Mouse (Mus musculus) brown adipose tissue, adult 24 weeks (tissue): ENCODE measurements around the gene Casq1. TPM values are rescaled to one million over a fixed set of nuclear protein-coding genes. Genes with fewer than 3 reads are reported as not detected.
"Not testable (repeated sequence)": the region's sequence is repeated elsewhere in the genome, so short reads cannot be mapped to it uniquely, and the experiment has no call there.

ENCODE experiments used
- H3K27ac ChIP-seq: fragments of 200-500 bp; replicated peaks from 2 replicates; pipeline ENCODE4 v1.5.1; 2012; ENCODE audit warnings: low read depth, mild to moderate bottlenecking, low read length
- H3K4me1 ChIP-seq: fragments of 200-500 bp; 2 replicates; pipeline ENCODE4 v1.6.1; 2012; ENCODE audit warnings: low read length, mixed read lengths; ENCODE audit not compliant: control insufficient read depth, insufficient read depth, insufficient read length
- H3K4me3 ChIP-seq: fragments of 200-500 bp; 2 replicates; pipeline ENCODE4 v1.5.1; 2012; ENCODE audit warnings: low read depth, mild to moderate bottlenecking, low read length, moderate library complexity; ENCODE audit not compliant: insufficient read depth
- polyA plus RNA-seq: library from polyadenylated mRNA; stranded (reverse); fragments of >200 nt; gene quantifications from 2 replicates; pipeline ENCODE4 v1.2.4, GENCODE M21; 2012; ENCODE audit not compliant: missing spikeins, insufficient read depth, insufficient read length

The Casq1 gene
- 29.6 and 47.6 TPM in 2 replicates for polyA plus RNA-seq

DNA sequence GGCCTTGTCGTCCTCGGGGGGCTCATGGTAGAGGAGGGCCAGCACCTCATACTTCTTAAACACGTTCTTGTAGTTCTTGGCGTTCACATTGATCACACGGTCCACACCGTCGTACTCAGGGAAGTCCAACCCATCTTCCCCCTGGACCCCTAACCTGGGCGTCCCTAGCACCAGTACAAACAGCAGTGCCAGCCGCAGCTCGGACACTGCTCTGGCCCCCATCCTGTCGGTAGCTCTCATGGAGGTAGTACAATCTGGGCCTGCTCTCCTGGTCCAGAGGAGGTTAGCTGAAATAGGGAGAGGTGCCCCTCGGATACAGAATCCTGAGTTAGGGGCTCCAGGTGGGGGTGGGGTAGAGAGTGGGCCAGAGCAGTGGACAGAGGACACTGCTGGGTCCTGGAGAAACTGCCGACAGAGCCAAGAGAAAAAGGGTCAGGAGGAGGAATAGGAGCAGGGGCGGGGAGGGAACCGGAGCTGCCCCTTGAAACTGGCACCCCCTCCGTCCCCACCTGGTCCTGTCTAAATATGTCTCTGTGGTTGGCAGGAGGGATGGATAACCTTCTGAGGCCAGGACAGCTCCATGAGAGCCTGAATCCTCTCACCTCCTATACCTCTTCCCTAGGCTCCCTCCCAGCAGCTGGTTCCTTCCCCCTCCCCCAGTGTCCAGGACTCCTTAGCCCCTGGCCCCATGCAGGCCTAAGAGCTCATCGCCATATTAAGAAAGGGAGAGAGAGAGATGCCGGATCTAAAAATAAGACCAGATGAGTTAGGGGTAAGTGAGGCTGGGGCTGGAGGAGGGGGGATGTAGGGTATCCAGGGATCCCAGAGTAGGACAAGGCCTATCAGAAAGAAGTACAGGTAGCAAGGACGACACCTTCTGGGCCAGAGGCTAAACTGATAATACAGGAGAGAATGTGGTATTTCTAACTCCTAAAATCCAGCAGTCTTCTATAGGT is at the start of gene Casq1:
Gene Casq1 (minus strand): TSS at position 418 of the 956 bp plus-strand sequence.
- H3K27ac ChIP-seq: peak within 1 kb of the TSS; percentile 92
- H3K4me3 ChIP-seq: peak within 1 kb of the TSS; percentile 29
- H3K4me1 ChIP-seq: 0 out of 2 replicates have a peak, but pooled peaks cover 5% of the 10 kb centered on the region

DNA sequence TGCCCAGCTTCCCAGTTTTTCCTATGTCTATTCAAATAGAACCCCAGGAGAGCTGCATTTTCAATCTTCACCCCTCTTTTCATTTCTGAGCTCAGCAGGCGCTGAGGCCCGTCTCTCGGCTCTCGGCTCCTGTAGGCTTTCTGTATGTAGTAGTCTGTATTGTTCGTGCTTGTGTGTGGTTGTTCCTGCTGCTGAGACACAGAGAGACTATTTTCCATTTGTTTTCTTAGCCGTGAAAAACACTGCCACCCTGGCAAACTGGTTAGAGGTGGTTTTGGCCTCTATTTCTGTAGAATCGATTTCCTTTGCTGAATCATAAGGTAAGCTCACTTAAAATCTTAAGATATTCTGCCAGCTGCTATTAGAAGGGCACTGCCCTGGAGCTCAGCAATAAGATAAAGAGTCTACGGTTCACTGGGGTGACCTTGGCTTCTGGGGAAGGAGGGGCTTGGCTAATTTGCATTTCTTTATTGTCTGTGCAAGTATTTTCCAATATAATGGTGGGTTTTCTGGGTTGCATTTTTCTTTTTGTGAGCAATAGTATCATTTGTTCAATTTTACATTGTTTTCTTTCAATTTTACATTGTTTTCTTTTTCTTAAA is 41.9 kb upstream of the Casq1 start, which contains the start of gene Igsf8:
Gene Igsf8 (plus strand): TSS at position 165 of the 602 bp plus-strand sequence.
- H3K27ac ChIP-seq: no peak within 1 kb of the TSS
- no peaks in the 10 kb centered on the region for H3K4me1 ChIP-seq
- H3K4me3 ChIP-seq: no peak within 1 kb of the TSS

DNA sequence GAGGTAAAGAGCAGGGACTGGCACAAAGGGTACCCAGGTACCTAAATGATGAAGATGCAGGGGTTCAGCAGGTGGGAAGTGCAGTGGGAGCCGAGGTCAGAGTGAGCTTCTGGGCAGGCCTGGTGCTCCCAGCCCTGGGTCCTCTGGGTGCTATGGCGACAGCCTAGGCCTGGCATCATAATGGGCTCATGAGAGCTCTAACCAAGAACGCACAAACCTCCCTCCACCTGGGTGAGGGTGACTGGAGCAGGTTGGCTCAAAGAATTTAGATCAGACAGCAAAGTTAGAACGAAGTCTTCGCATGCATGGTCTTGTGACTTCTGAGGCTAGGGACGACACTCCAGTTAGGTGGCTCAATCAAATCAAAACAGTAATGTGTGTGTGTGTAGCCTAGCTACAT is 38.6 kb upstream of the Casq1 start, which contains the start of gene Atp1a4:
Gene Atp1a4 (minus strand): TSS at position 101 of the 400 bp plus-strand sequence.
- Histone ChIP-seq H3K4me1 (no peaks in the 10 kb centered on the region), H3K27ac (no peak within 1 kb of the TSS), H3K4me3 (no peak within 1 kb of the TSS)

GRCm38 (mm10) chr1:172247679-172248078 is 28.0 kb upstream of the Casq1 start:
- H3K4me3 ChIP-seq: no peak overlapping the region
- no peaks in the 10 kb centered on the region for H3K4me1 ChIP-seq
- H3K27ac ChIP-seq: no peak overlapping the region

DNA sequence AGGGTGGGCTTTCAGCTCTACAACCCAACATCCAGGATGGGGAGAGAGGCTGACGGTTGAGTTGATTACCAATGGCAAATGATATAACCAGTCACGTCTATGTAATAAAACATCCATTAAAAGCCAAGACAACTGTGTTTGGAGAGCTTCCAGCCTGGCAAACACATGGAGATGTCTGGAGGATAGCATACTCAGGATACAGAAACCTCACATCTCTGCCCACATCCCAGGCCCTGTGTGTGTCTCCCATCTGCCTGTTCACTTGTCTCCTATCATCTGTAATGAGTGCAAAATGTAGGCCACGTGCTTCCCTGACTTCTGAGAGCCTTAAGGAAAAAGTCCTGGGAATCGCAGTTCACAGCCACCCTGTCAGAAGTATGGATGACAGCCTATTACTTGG is 27.5 kb upstream of the Casq1 start:
- no peaks in the 10 kb centered on the region for H3K4me1 ChIP-seq
- no peak overlapping the region for H3K4me3 ChIP-seq
- H3K27ac ChIP-seq: no peak overlapping the region

DNA sequence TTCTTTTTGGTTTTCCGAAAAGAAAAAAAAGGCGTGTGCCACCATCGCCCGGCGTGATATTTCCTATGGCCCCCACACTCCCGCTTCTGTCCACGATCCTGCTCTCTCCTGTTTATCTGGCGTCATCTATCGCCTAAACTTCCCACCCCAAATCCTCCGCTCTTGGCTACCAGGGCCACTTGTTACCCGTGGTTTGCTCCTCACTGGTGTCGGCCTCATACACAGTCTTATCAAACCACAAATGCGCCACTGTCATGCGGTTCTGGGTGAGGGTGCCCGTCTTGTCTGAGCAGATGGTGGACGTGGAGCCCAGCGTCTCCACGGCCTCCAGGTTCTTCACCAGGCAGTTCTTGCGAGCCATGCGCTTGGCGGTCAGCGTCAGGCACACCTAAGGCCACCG is 25.0 kb upstream of the Casq1 start:
- H3K27ac ChIP-seq, H3K4me1 ChIP-seq, H3K4me3 ChIP-seq: not testable (repeated sequence)

DNA sequence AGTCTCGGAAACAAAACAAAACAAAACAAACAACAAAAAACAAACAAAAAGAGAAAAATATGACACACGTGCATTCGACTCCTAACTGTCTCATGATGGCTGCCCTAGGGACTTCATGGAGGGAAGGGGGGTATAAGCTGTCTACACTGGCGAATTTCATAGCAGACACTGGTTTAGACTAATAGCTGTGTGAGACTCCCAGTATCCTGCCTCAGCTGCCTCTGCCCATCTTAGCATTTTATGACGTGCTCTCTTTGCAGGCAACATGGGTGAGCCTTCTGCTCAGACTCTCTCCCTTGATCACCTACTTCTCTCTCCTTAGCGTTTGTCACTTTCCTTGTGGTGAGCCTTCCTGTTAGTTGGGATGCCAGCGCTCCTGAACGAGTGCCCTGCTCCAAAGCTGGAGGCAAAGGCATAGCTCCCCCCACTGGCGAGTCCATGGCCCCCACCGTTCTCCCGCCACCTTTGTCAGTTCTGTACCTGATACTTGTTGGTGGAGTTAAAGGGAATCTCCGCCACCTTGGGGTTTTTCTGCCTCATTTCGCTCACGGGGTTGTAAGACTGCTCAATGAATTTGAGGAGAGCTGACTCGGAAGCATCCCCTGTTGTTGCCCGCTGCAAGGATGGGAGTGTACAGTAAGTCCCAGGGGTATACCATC is 24.0 kb upstream of the Casq1 start:
- Histone ChIP-seq H3K27ac (no peak overlapping the region), H3K4me1 (no peaks in the 10 kb centered on the region), H3K4me3 (no peak overlapping the region)

DNA sequence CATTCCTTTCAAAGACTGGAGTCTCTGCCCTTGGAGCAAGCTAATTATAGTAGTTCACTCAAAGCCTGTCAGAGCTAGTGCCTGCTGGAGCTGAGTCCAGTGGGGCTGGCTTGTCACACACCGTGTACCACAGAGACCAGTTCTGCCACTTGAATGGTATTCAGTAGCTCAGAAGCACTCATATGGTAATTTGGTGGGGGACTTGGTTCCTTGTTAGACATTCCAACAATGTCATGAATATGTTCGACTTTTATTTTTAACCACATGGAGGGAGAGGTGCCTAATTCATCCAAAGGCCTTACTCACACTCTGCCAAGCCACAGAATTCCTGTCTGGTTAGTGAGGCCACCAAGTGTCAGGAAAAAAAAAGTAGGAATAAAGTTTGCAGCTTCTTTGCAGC is 22.7 kb upstream of the Casq1 start:
- H3K4me1 ChIP-seq: no peaks in the 10 kb centered on the region
- no peak overlapping the region for H3K27ac ChIP-seq
- no peak overlapping the region for H3K4me3 ChIP-seq

DNA sequence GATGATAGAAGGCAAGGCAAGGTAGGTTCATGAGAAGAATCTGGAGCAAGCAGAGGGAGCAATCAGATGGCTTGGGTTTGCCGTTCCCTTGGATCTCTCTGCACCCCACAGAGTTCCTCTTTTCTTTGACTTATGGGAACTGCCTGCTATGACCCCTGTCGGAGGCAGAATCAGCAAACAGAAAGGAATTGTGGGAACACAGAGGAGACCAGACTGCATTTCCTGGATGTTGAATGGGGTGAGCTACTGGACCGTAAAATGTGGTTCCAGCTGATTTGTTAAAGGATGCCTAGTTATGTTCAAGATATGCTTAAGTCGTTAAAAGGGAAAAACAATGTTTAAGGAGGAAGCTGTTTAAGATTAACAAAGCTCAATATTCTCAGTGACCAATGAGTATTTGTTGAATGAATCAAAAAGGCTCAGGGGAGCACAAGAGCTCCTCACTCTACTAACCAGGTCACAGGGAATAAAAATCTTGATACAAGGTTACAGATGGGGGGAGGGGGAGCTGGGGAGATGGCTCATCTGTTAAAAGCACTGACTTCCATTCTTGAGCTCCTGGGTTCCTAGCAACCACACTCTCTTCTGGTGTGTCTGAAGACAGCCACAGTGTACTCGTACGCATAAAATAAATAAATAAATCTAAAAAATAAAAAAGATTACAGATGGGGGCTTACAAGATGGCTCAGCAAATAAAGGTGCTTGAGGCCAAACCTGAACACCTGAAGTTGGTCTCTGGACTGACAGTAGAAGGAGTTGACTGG is 21.5 kb upstream of the Casq1 start:
- H3K4me1 ChIP-seq: no peaks in the 10 kb centered on the region
- H3K4me3 ChIP-seq: no peak overlapping the region
- no peak overlapping the region for H3K27ac ChIP-seq

GRCm38 (mm10) chr1:172229215-172229614 is 9.5 kb upstream of the Casq1 start:
- Histone ChIP-seq H3K4me1 (no peaks in the 10 kb centered on the region), H3K27ac (no peak overlapping the region), H3K4me3 (no peak overlapping the region)

DNA sequence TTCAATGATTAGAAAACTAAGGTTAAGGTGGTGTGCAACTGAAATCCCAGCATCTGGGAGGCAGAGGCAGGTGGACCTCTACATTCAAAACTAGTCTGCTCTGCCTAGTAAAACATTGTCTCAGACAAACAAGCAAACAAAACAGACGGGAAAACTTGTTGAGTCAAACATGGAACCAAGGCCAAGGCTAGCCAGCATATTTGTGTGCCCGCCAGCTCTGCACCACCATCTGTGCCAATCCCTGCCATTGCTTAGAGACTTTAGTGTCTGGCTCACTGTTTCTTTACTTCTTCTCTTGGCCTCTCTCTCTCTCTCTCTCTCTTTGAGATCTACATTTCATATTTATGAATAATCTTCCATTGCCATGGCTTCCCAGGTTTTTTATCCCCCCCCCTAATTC is 8.5 kb upstream of the Casq1 start:
- no peaks in the 10 kb centered on the region for H3K4me1 ChIP-seq
- H3K27ac ChIP-seq: no peak overlapping the region
- no peak overlapping the region for H3K4me3 ChIP-seq

DNA sequence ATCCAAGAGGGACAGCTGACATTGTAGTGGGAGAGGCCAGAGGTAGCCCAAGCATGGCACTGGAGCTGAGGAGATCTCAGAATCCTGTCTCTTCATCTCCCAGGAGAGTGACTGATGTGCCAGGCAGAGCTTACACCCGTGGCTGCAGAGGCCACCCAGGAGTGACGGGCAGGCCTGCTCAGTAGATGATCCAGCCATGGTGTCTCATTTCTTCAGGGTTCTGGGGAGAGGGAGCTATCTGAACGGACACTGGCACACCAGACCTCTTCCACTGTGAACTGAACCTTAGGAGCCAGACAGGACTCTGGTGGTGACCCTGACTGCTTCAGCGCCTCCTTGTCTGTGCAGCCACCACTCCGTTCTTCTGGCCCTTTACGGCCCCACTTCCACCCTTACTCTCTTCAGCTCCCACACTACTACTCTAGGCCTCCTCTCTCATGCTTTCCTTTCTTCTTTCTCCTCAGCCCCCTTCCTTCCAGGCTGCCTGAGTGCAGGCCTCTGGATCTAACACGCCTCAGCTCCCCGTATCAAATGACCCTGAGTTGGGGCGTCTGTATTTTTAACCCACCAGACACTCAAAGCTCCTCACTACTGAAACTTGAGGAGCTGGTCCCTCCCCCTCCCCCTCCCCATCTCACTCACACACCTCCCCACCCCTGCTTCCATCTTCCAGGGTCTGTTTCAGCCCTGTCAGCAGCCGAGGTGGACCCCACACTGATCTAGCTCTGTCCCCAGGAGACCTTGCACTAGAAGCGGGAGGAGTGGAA is 1.8 kb upstream of the Casq1 start:
- H3K4me3 ChIP-seq: no peak overlapping the region
- 0 out of 2 replicates have a peak, but pooled peaks cover 5% of the 10 kb centered on the region for H3K4me1 ChIP-seq
- H3K27ac ChIP-seq: peak overlapping the region; percentile 92

DNA sequence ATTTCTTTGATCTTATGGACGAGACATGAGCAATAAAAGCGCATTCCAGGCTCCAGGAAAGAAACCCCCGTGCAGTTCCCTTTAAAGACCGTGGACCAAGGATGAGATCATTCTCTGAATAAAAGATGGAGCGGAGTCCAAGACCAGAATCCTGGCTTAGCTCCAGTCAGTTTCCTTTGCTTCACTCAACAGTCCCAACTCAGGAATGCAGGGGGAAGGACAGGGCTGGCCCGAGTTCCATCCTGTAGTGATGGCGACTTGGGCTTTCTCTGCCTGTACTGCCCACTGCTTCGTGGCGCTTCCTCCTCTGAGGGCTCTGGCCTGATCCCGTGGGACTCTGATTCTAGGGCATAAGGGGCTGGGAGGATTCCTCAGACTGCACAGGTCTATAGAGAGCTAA is 746 bp upstream of the Casq1 start:
- Histone ChIP-seq H3K4me1 (0 out of 2 replicates have a peak, but pooled peaks cover 5% of the 10 kb centered on the region), H3K4me3 (peak overlapping the region; percentile 29; the same call in 1 of the 2 replicates)

More for the DNA sequence above, 746 bp upstream of the Casq1 start:
- H3K27ac ChIP-seq: peak overlapping the region; percentile 92
